Mouse (Mus musculus): ENCODE results near the gene Cyld.

- no peak for TF ChIP-seq GATA1 (IDR thresholded peaks at IDR 0.05; ENCODE audit: borderline replicate concordance, low read length)
- no peak for TF ChIP-seq CTCF (IDR thresholded peaks at IDR 0.05; ENCODE audit: low read depth, low read length)
Measured at GRCm38 (mm10) chr8:88689891-88690290, 6.9 kb upstream of the Cyld start.

Data from G1E (cell line).